Mouse (Mus musculus): ENCODE results near the gene Zmynd11. TPM values are rescaled to one million over a fixed set of nuclear protein-coding genes. Genes with fewer than 3 reads are reported as not detected.
"Not testable (repeated sequence)": the region's sequence is repeated elsewhere in the genome, so short reads cannot be mapped to it uniquely, and the experiment has no call there.

Gene Zmynd11
- polyA plus RNA-seq, 1 experiment from 2014 or later, result 115 TPM

- Histone ChIP-seq H3K9ac (ENCODE audit: low read depth, low read length) (no peak overlapping the region), H3K27me3 (ENCODE audit: control insufficient read depth, insufficient read depth, low read length) (no peaks in the 10 kb centered on the region), H3K36me3 (ENCODE audit: control insufficient read depth, insufficient read depth, low read length) (no peaks in the 10 kb centered on the region), H3K27ac (ENCODE audit: low read depth, low read length) (no peak overlapping the region), H3K4me1 (ENCODE audit: control insufficient read depth, insufficient read depth, low read length) (peaks cover 18% of the 10 kb centered on the region), H3K9me3 (replicated peaks; ENCODE audit: control insufficient read depth, low read length) (no peaks in the 10 kb centered on the region), H3K4me2 (no peak overlapping the region), H3K4me3 (ENCODE audit: low read depth, low read length) (no peak overlapping the region)
- ATAC-seq (replicated peaks; ENCODE audit: insufficient number of reproducible peaks, low FRiP score, low TSS enrichment), result no peak; the same call in 1 of the 2 replicates
- 60% methylated on average over 2 of the region's 2 CpGs for WGBS (ENCODE audit: insufficient replicate concordance)
Measured at GRCm38 (mm10) chr13:9738190-9738589, 26.9 kb downstream of the Zmynd11 start.

GRCm38 (mm10) chr13:9737024-9737423 is 28.1 kb downstream of the Zmynd11 start:
- Histone ChIP-seq H3K9me3 (replicated peaks; ENCODE audit: control insufficient read depth, low read length) (no peaks in the 10 kb centered on the region), H3K4me2 (no peak overlapping the region), H3K4me1 (ENCODE audit: control insufficient read depth, insufficient read depth, low read length) (peaks cover 13% of the 10 kb centered on the region), H3K4me3 (ENCODE audit: low read depth, low read length) (no peak overlapping the region), H3K27me3 (ENCODE audit: control insufficient read depth, insufficient read depth, low read length) (no peaks in the 10 kb centered on the region), H3K27ac (ENCODE audit: low read depth, low read length) (no peak overlapping the region), H3K9ac (ENCODE audit: low read depth, low read length) (no peak overlapping the region), H3K36me3 (ENCODE audit: control insufficient read depth, insufficient read depth, low read length) (no peaks in the 10 kb centered on the region)
- WGBS (ENCODE audit: insufficient replicate concordance), result 68% methylated on average over 5 of the region's 5 CpGs
- ATAC-seq (replicated peaks; ENCODE audit: insufficient number of reproducible peaks, low FRiP score, low TSS enrichment), result no peak

GRCm38 (mm10) chr13:9732262-9732661 is 32.9 kb downstream of the Zmynd11 start:
- H3K9ac ChIP-seq (ENCODE audit: low read depth, low read length); H3K36me3 ChIP-seq (ENCODE audit: control insufficient read depth, insufficient read depth, low read length); H3K4me1 ChIP-seq (ENCODE audit: control insufficient read depth, insufficient read depth, low read length); H3K9me3 ChIP-seq (replicated peaks; ENCODE audit: control insufficient read depth, low read length); H3K4me2 ChIP-seq; H3K4me3 ChIP-seq (ENCODE audit: low read depth, low read length); H3K27ac ChIP-seq (ENCODE audit: low read depth, low read length); ATAC-seq (replicated peaks; ENCODE audit: insufficient number of reproducible peaks, low FRiP score, low TSS enrichment); H3K27me3 ChIP-seq (ENCODE audit: control insufficient read depth, insufficient read depth, low read length): not testable (repeated sequence)
- 92% methylated on average over 4 of the region's 5 CpGs for WGBS (ENCODE audit: insufficient replicate concordance)

GRCm38 (mm10) chr13:9729073-9729472 is 36.1 kb downstream of the Zmynd11 start:
- no peak for ATAC-seq (replicated peaks; ENCODE audit: insufficient number of reproducible peaks, low FRiP score, low TSS enrichment)
- Histone ChIP-seq H3K4me3 (ENCODE audit: low read depth, low read length) (no peak overlapping the region), H3K9ac (ENCODE audit: low read depth, low read length) (no peak overlapping the region), H3K4me2 (no peak overlapping the region), H3K36me3 (ENCODE audit: control insufficient read depth, insufficient read depth, low read length) (0 out of 2 replicates have a peak, but pooled peaks cover 2% of the 10 kb centered on the region), H3K4me1 (ENCODE audit: control insufficient read depth, insufficient read depth, low read length) (peaks cover 5% of the 10 kb centered on the region; the same call in 1 of the 2 replicates), H3K9me3 (replicated peaks; ENCODE audit: control insufficient read depth, low read length) (no peaks in the 10 kb centered on the region), H3K27me3 (ENCODE audit: control insufficient read depth, insufficient read depth, low read length) (no peaks in the 10 kb centered on the region), H3K27ac (ENCODE audit: low read depth, low read length) (no peak overlapping the region)
- 59% methylated on average over 1 of the region's 1 CpGs for WGBS (ENCODE audit: insufficient replicate concordance)

GRCm38 (mm10) chr13:9715224-9715623 is 49.9 kb downstream of the Zmynd11 start:
- ATAC-seq (replicated peaks; ENCODE audit: insufficient number of reproducible peaks, low FRiP score, low TSS enrichment), result no peak
- Histone ChIP-seq H3K9ac (ENCODE audit: low read depth, low read length) (no peak overlapping the region), H3K9me3 (replicated peaks; ENCODE audit: control insufficient read depth, low read length) (no peaks in the 10 kb centered on the region), H3K27ac (ENCODE audit: low read depth, low read length) (no peak overlapping the region), H3K4me2 (no peak overlapping the region), H3K4me3 (ENCODE audit: low read depth, low read length) (no peak overlapping the region), H3K27me3 (ENCODE audit: control insufficient read depth, insufficient read depth, low read length) (no peaks in the 10 kb centered on the region), H3K4me1 (ENCODE audit: control insufficient read depth, insufficient read depth, low read length) (peaks cover 3% of the 10 kb centered on the region; the same call in 1 of the 2 replicates), H3K36me3 (ENCODE audit: control insufficient read depth, insufficient read depth, low read length) (no peaks in the 10 kb centered on the region)
- 73% methylated on average over 1 of the region's 1 CpGs for WGBS (ENCODE audit: insufficient replicate concordance)

- Histone ChIP-seq H3K27ac (ENCODE audit: low read depth, low read length) (no peak overlapping the region), H3K4me1 (ENCODE audit: control insufficient read depth, insufficient read depth, low read length) (peaks cover 3% of the 10 kb centered on the region; the same call in 1 of the 2 replicates), H3K4me3 (ENCODE audit: low read depth, low read length) (no peak overlapping the region), H3K27me3 (ENCODE audit: control insufficient read depth, insufficient read depth, low read length) (no peaks in the 10 kb centered on the region), H3K4me2 (no peak overlapping the region), H3K36me3 (ENCODE audit: control insufficient read depth, insufficient read depth, low read length) (no peaks in the 10 kb centered on the region), H3K9ac (ENCODE audit: low read depth, low read length) (no peak overlapping the region), H3K9me3 (replicated peaks; ENCODE audit: control insufficient read depth, low read length) (no peaks in the 10 kb centered on the region)
- ATAC-seq (replicated peaks; ENCODE audit: insufficient number of reproducible peaks, low FRiP score, low TSS enrichment), result no peak
- 56% methylated on average over 6 of the region's 6 CpGs for WGBS (ENCODE audit: insufficient replicate concordance)
Measured at GRCm38 (mm10) chr13:9713462-9714134, 51.5 kb downstream of the Zmynd11 start.

GRCm38 (mm10) chr13:9712971-9713370 is 52.2 kb downstream of the Zmynd11 start:
- Histone ChIP-seq H3K27ac (ENCODE audit: low read depth, low read length) (no peak overlapping the region), H3K4me2 (no peak overlapping the region), H3K9ac (ENCODE audit: low read depth, low read length) (no peak overlapping the region), H3K36me3 (ENCODE audit: control insufficient read depth, insufficient read depth, low read length) (no peaks in the 10 kb centered on the region), H3K4me3 (ENCODE audit: low read depth, low read length) (no peak overlapping the region), H3K9me3 (replicated peaks; ENCODE audit: control insufficient read depth, low read length) (no peaks in the 10 kb centered on the region), H3K27me3 (ENCODE audit: control insufficient read depth, insufficient read depth, low read length) (no peaks in the 10 kb centered on the region), H3K4me1 (ENCODE audit: control insufficient read depth, insufficient read depth, low read length) (peaks cover 3% of the 10 kb centered on the region; the same call in 1 of the 2 replicates)
- WGBS (ENCODE audit: insufficient replicate concordance), result 94% methylated on average over 3 of the region's 3 CpGs
- ATAC-seq (replicated peaks; ENCODE audit: insufficient number of reproducible peaks, low FRiP score, low TSS enrichment), result no peak

- Histone ChIP-seq H3K27ac (ENCODE audit: low read depth, low read length) (no peak overlapping the region), H3K9ac (ENCODE audit: low read depth, low read length) (no peak overlapping the region), H3K4me2 (no peak overlapping the region), H3K27me3 (ENCODE audit: control insufficient read depth, insufficient read depth, low read length) (no peaks in the 10 kb centered on the region), H3K4me3 (ENCODE audit: low read depth, low read length) (no peak overlapping the region), H3K4me1 (ENCODE audit: control insufficient read depth, insufficient read depth, low read length) (peaks cover 3% of the 10 kb centered on the region; the same call in 1 of the 2 replicates), H3K36me3 (ENCODE audit: control insufficient read depth, insufficient read depth, low read length) (no peaks in the 10 kb centered on the region), H3K9me3 (replicated peaks; ENCODE audit: control insufficient read depth, low read length) (no peaks in the 10 kb centered on the region)
- ATAC-seq (replicated peaks; ENCODE audit: insufficient number of reproducible peaks, low FRiP score, low TSS enrichment), result no peak
- WGBS (ENCODE audit: insufficient replicate concordance), result 93% methylated on average over 1 of the region's 1 CpGs
Measured at GRCm38 (mm10) chr13:9712409-9712808, 52.7 kb downstream of the Zmynd11 start.
